Mouse (Mus musculus) MEL (cell line): Measurements from ENCODE around the gene Exog. TPM values are rescaled to one million over a fixed set of nuclear protein-coding genes. Genes with fewer than 3 reads are reported as not detected.

Experiments used
- DNase-seq: peaks from one replicate; pipeline ENCODE4 v3.0.0; 2011; ENCODE audit warnings: low read depth, low spot score
- H3K27ac ChIP-seq: 2 replicates; pipeline ENCODE4 v1.5.1; 2012; ENCODE audit warnings: low read depth, mild to moderate bottlenecking, control low read depth, low read length, moderate library complexity; ENCODE audit not compliant: control insufficient read depth
- H3K27me3 ChIP-seq, 2 experiments: fragments of 150-350 bp in 1 of 2; sonication (generic) in 1 of 2; 2 replicates each; pipeline ENCODE4 v1.6.1; 2012; ENCODE audit warnings: low read length in 2 of 2, mild to moderate bottlenecking in 2 of 2, improper control_type of control experiment in 1 of 2, moderate library complexity in 1 of 2; ENCODE audit not compliant: insufficient read depth in 2 of 2, control insufficient read depth in 1 of 2
- H3K36me3 ChIP-seq, 2 experiments: 2 replicates each; pipeline ENCODE4 v1.6.1; 2012 to 2014; ENCODE audit warnings: low read length in 2 of 2, improper control_type of control experiment in 1 of 2, inconsistent platforms in 1 of 2, mild to moderate bottlenecking in 1 of 2; ENCODE audit not compliant: insufficient read depth in 2 of 2, control insufficient read depth in 1 of 2
- H3K4me1 ChIP-seq, 2 experiments: fragments of 150-350 bp in 1 of 2; sonication (generic) in 1 of 2; 2 replicates each; pipeline ENCODE4 v1.6.1; 2012; ENCODE audit warnings: low read length in 2 of 2, improper control_type of control experiment in 1 of 2, mild to moderate bottlenecking in 1 of 2; ENCODE audit not compliant: insufficient read depth in 2 of 2, control insufficient read depth in 1 of 2
- H3K4me3 ChIP-seq, 2 experiments: fragments of 150-350 bp in 1 of 2; sonication (generic) in 1 of 2; 2 replicates each; pipeline ENCODE4 v1.5.1; 2012; ENCODE audit warnings: low read depth in 2 of 2, low read length in 2 of 2, mild to moderate bottlenecking in 2 of 2, moderate library complexity in 2 of 2, control low read depth in 1 of 2, improper control_type of control experiment in 1 of 2; ENCODE audit not compliant: control insufficient read depth in 1 of 2, insufficient read depth in 1 of 2
- H3K79me2 ChIP-seq: 2 replicates; pipeline ENCODE4 v1.6.1; 2012; ENCODE audit warnings: mild to moderate bottlenecking, low read length, moderate library complexity; ENCODE audit not compliant: control insufficient read depth, poor library complexity, insufficient read depth
- H3K9ac ChIP-seq: 2 replicates; pipeline ENCODE4 v1.6.1; 2012; ENCODE audit warnings: low read depth, mild to moderate bottlenecking, control low read depth, low read length, moderate library complexity; ENCODE audit not compliant: control insufficient read depth, poor library complexity, severe bottlenecking
- H3K9me3 ChIP-seq: fragments of 150-350 bp; sonication (generic); replicated peaks from 2 replicates; pipeline ENCODE4 v1.6.1; 2012; ENCODE audit warnings: mild to moderate bottlenecking, low read length, improper control_type of control experiment, moderate library complexity; ENCODE audit not compliant: insufficient read depth
- CTCF ChIP-seq, 3 experiments: IDR thresholded peaks in 2 of 3; conservative IDR thresholded peaks in 1 of 3; 2 replicates each; pipeline ENCODE4 v1.5.1; 2011 to 2012; ENCODE audit warnings: low read length in 3 of 3, low read depth in 2 of 3, mild to moderate bottlenecking in 2 of 3, improper control_type of control experiment in 1 of 3, inconsistent platforms in 1 of 3, mixed read lengths in 1 of 3, moderate library complexity in 1 of 3; ENCODE audit not compliant: control insufficient read depth in 1 of 3, insufficient read depth in 1 of 3, poor library complexity in 1 of 3, severe bottlenecking in 1 of 3
- E2F4 ChIP-seq: IDR thresholded peaks from 2 replicates; pipeline ENCODE4 v1.6.1; 2011; ENCODE audit warnings: low read depth, low read length, improper control_type of control experiment, borderline replicate concordance
- EP300 ChIP-seq, 2 experiments: IDR thresholded peaks; 2 replicates each; pipeline ENCODE4 v1.6.1; 2011; ENCODE audit warnings: improper control_type of control experiment in 2 of 2, low read length in 2 of 2, low read depth in 1 of 2, mild to moderate bottlenecking in 1 of 2
- HCFC1 ChIP-seq: IDR thresholded peaks from 2 replicates; pipeline ENCODE4 v1.6.1; 2012; ENCODE audit warnings: low read depth, mild to moderate bottlenecking, inconsistent platforms, low read length, improper control_type of control experiment, moderate library complexity
- JUND ChIP-seq: IDR thresholded peaks from 2 replicates; pipeline ENCODE4 v1.6.1; 2011; ENCODE audit warnings: low read depth, mild to moderate bottlenecking, improper control_type of control experiment, low read length
- MYC ChIP-seq: IDR thresholded peaks from 2 replicates; pipeline ENCODE4 v1.6.1; 2011; ENCODE audit warnings: low read depth, mild to moderate bottlenecking, low read length, improper control_type of control experiment, moderate library complexity
- NRF1 ChIP-seq: IDR thresholded peaks from 2 replicates; pipeline ENCODE4 v1.6.1; 2014; ENCODE audit warnings: low read depth, mild to moderate bottlenecking, inconsistent platforms, low read length, improper control_type of control experiment, moderate library complexity; ENCODE audit not compliant: poor library complexity, insufficient read depth, severe bottlenecking
- POLR2AphosphoS2 ChIP-seq: IDR thresholded peaks from 2 replicates; pipeline ENCODE4 v1.6.1; 2011; ENCODE audit warnings: low read length, improper control_type of control experiment
- RAD21 ChIP-seq: IDR thresholded peaks from 2 replicates; pipeline ENCODE4 v1.6.1; 2011; ENCODE audit warnings: mild to moderate bottlenecking, low read depth, low read length, improper control_type of control experiment
- SMC3 ChIP-seq: IDR thresholded peaks from 2 replicates; pipeline ENCODE4 v1.6.1; 2011; ENCODE audit warnings: low read depth, low read length, improper control_type of control experiment
- TCF12 ChIP-seq: IDR thresholded peaks from 2 replicates; pipeline ENCODE4 v1.6.1; 2014; ENCODE audit warnings: low read depth, mild to moderate bottlenecking, inconsistent platforms, low read length, improper control_type of control experiment, moderate library complexity
- UBTF ChIP-seq: IDR thresholded peaks from 2 replicates; pipeline ENCODE4 v1.6.1; 2012; ENCODE audit warnings: low read depth, mild to moderate bottlenecking, inconsistent platforms, low read length, improper control_type of control experiment, moderate library complexity, borderline replicate concordance; ENCODE audit not compliant: insufficient read depth
- USF2 ChIP-seq, 2 experiments: IDR thresholded peaks; 2 replicates each; pipeline ENCODE4 v1.6.1; 2011 to 2012; ENCODE audit warnings: improper control_type of control experiment in 2 of 2, low read length in 2 of 2, borderline replicate concordance in 1 of 2, inconsistent platforms in 1 of 2, low read depth in 1 of 2, mild to moderate bottlenecking in 1 of 2; ENCODE audit not compliant: insufficient read depth in 1 of 2
- ZC3H11A ChIP-seq: IDR thresholded peaks from 2 replicates; pipeline ENCODE4 v1.6.1; 2012; ENCODE audit warnings: low read depth, mild to moderate bottlenecking, inconsistent platforms, low read length, improper control_type of control experiment
- ZKSCAN1 ChIP-seq: IDR thresholded peaks from 2 replicates; pipeline ENCODE4 v1.6.1; 2012; ENCODE audit warnings: low read depth, mild to moderate bottlenecking, inconsistent platforms, low read length, improper control_type of control experiment, moderate library complexity
- ZMIZ1 ChIP-seq: IDR thresholded peaks from 2 replicates; pipeline ENCODE4 v1.6.1; 2012; ENCODE audit warnings: low read depth, mild to moderate bottlenecking, inconsistent platforms, low read length, improper control_type of control experiment, moderate library complexity
- polyA plus RNA-seq, 2 experiments: library from polyadenylated mRNA; stranded (reverse) in 1 of 2; unstranded in 1 of 2; fragments of >175 nt in 1 of 2; fragments of >200 nt in 1 of 2; gene quantifications; 2 replicates each; pipeline versions ENCODE4 v1.2.1 to v1.2.4; 2012; ENCODE audit warnings: low replicate concordance in 2 of 2, low read depth in 1 of 2; ENCODE audit not compliant: insufficient read length in 2 of 2, insufficient read depth in 1 of 2, missing spikeins in 1 of 2
- total RNA-seq: library from RNA; depleted of rRNA; stranded (reverse); fragments of 300-350 nt; gene quantifications from 2 replicates; pipeline ENCODE4 v1.2.3, GENCODE M21; 2012

The Exog gene
- total and polyA plus RNA-seq, 3 experiments = 11.7 to 12.1 TPM; not detected in 1

DNA sequence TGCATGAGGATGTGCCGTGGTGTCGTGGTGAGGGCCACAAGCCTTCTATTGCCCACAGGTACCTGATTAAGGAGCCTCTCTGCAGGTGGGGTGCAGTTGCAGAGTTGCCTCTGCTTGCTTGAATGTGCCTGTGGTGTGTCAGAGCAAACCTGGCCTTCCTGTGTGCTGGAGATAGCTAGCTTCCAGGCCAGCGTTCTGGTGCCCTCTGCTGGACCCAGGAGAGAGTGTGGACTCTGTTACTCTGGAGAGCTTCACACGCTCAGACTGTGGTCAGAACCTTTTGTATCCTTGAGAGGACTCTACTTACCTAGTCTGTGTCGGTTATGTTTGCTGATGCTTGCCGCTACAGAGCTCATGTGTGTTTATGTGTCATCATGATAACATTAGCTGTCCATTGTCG, 14.4 kb upstream of the Exog start:
- Histone ChIP-seq H3K9ac (no peak overlapping the region), H3K27ac (no peak overlapping the region), H3K36me3 (no peaks in the 10 kb centered on the region), H3K4me1 (no peaks in the 10 kb centered on the region), H3K27me3 (no peaks in the 10 kb centered on the region), H3K79me2 (no peaks in the 10 kb centered on the region), H3K4me3 (no peak overlapping the region), H3K9me3 (no peaks in the 10 kb centered on the region)
- no peak for TF ChIP-seq E2F4
- TF ChIP-seq JUND = no peak
- no peak for TF ChIP-seq UBTF
- TF ChIP-seq MYC = no peak
- no peak for TF ChIP-seq NRF1
- peak; percentile 67 to 86 (median 83) for TF ChIP-seq CTCF (IDR thresholded peaks at IDR 0.05 in 2 of 3, conservative IDR thresholded peaks at IDR 0.05 in 1 of 3; ENCODE audit: control insufficient read depth in 1 of 3, insufficient read depth in 1 of 3, low read depth in 2 of 3, low read length in 3 of 3, poor library complexity in 1 of 3, severe bottlenecking in 1 of 3)
- TF ChIP-seq RAD21 = peak; percentile 82
- no peak for TF ChIP-seq POLR2AphosphoS2
- no peak for TF ChIP-seq EP300 (IDR thresholded peaks at IDR 0.05; ENCODE audit: low read depth in 1 of 2, low read length in 2 of 2)
- peak; percentile 79 for TF ChIP-seq SMC3
- TF ChIP-seq ZMIZ1 = no peak
- peak; percentile 56 for TF ChIP-seq ZC3H11A
- no peak for TF ChIP-seq HCFC1
- peak; percentile 74 for DNase-seq

DNA sequence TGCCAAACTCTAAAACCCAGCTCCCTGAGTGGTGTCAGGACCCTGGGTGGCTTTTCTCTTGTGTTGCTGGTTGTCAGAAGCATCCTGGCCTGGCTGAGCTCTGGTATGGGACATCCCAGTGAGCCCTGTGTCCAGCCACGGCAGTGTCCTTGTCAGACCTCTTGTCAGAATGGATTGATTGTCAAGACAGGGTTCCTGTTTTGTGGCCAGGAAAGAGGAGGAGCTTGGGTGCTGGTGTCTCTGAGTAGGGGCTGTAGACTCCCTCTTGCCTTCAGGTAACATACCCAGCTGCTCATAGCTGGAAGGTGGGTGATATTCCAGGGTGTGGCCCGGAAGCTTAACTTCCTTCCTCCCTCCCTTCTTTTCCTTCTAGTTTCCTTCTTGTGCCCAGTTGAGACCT, 8.9 kb upstream of the Exog start:
- Histone ChIP-seq H3K27me3 (no peaks in the 10 kb centered on the region), H3K9me3 (no peaks in the 10 kb centered on the region), H3K9ac (no peak overlapping the region), H3K36me3 (no peaks in the 10 kb centered on the region), H3K27ac (no peak overlapping the region), H3K79me2 (no peaks in the 10 kb centered on the region), H3K4me1 (no peaks in the 10 kb centered on the region), H3K4me3 (no peak overlapping the region)
- TF ChIP-seq POLR2AphosphoS2 (no peak), TCF12 (no peak), USF2 (IDR thresholded peaks at IDR 0.05; ENCODE audit: borderline replicate concordance in 1 of 2, insufficient read depth in 1 of 2, low read depth in 1 of 2, low read length in 2 of 2) (no peak), ZKSCAN1 (no peak), ZMIZ1 (no peak)
- DNase-seq = no peak
